Mouse (Mus musculus) gastrocnemius, postnatal 10 days (tissue): ENCODE measurements around the gene Secisbp2. TPM values are rescaled to one million over a fixed set of nuclear protein-coding genes. Genes with fewer than 3 reads are reported as not detected.
"Not testable (repeated sequence)": the region's sequence is repeated elsewhere in the genome, so short reads cannot be mapped to it uniquely, and the experiment has no call there.

ENCODE experiments used
- DNase-seq: peaks from one replicate; pipeline ENCODE4 v3.0.0; 2021; ENCODE audit warnings: mixed read lengths
- total RNA-seq, 2 experiments: library from RNA; stranded (reverse); gene quantifications; 2 replicates each; pipeline ENCODE4 v1.2.3; 2021

The Secisbp2 gene
- total RNA-seq, 2 experiments from 2014 or later: 9.8 to 14.0 TPM

DNA sequence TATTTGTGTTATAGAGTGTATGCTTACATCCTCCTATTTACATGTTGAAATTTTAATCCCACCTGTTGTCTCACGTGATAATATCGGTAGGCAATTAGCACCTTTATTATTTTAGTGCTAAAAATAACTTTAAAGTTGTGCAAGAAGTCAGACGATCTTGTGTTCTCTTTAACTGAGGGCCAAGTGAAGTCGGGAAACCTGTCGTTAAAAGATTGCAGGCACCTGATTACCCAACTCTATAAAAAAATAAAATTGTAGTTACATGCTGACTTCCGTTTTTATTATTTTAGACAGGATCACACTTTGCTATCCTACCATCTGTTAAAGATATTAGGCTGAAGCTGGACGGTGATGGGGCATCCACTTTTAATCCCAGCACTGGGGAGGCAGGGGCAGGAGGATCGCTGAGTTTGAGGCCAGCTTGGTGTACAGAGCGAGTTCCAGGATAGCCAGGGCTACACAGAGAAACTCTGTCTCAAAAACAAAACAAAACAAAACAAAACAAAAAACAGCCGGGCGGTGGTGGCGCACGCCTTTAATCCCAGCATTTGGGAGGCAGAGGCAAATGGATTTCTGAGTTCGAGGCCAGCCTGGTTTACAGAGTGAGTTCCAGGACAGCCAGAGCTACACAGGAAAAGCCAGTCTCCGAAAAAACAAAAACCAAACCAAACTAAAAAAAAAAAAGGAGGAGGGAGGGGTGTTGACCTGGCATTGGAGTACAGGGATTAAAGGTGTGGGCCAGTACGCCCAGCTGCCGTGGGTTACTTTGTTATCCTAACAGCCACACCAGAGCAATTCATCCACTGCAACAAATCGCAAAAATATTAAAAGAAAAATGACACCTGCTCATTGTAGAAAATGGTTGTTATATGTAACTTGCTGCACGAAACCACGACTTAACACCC is 7.3 kb upstream of the Secisbp2 start:
- no peak for DNase-seq

DNA sequence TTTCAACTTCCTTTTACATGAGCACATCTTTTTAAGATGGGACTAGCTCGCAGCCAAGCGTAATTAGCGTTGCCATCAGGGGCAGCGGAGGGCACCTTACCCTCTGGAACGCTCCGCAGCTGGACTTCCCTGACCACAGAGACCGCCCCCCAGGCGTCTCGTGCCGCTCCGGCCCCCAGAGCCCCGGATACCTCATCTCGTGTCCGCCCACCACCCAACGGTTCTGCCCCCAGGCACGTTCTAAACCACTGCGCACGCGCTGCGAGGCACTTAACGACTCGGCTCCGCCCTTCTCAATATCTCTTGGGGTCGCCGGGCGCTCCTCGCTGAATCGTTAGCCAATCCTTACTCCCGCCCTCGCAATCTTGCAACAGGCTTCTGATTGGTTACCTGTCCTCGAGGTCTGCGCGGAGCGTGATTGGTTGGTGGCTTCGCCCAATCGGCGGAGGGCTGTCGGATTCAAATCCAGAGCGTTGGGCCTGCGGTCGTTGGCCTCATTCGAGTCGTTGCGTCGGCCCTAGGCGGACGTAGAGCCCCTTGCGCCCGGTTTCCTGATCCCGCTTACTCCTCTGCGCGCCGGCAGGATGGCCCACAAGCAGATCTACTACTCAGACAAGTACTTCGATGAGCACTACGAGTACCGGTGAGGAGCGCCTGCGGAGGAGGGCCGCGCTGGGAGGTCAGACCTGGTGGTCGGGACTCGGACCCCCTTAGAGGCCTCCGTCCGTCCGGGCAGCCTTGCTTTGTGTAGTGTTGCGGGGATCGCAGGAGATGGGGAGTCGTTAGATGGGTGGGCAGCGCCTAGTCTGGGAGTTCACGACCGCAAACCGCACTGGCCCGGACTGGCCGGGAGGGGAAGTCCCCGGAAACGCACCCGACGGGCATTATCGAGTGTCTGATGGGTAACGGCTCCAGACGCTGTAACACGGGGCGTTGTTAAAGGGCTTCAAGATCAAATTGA is 6.4 kb upstream of the Secisbp2 start, which contains the start of gene Cks2:
Cks2 (plus strand) TSS at position 404 of the 961 bp plus-strand sequence.
- DNase-seq: peak; percentile 90

DNA sequence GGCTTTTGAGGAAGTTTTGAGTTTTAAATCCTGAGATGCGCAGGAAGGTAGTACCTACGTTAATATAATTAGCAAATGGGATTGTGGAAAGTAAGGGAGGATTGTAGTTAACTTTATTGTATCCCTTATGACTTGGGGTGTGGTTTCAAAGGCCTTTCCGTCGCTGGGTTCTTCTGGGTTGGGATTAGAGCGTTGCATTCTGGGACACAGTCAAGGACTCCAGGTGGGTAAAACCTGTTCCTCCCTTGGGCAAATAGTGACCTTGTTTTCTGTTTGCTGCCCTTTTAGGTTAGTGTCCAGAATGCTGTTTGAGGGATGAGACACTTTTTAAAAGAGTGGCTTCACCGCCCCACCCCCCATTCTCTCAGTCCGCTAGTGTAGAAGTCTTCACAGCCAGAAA is 5.6 kb upstream of the Secisbp2 start:
- no peak for DNase-seq

DNA sequence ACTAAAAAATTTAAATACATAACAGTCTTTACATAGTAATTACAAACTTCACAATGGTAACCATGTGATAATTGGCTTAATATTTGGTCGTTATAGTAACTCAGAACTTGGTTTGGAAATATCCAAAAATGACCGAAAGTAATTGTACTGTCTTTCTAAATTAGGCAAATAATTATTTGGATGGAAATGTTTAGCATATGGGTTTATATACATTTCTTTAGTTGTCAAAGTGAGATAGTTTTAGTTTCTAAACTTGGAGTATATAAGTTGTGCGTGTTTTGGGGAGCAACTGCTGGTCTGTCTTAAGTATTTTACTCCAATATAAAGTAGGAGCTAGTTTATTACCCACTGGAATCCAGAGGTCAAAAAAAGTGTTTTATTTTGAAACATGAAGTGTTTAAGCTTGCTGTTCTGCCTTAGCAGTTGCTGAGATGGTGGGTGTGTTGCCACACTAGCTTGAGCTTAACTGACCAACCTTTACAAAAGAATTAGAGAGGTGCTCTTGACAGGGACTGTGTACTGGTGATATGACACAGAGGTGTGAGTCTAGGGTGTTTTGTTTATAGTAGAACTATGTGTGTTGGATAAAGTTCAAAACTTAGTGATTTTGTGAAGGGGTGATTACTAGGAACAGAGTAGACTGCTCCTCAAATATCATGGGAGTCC is 5.0 kb upstream of the Secisbp2 start:
- no peak for DNase-seq

DNA sequence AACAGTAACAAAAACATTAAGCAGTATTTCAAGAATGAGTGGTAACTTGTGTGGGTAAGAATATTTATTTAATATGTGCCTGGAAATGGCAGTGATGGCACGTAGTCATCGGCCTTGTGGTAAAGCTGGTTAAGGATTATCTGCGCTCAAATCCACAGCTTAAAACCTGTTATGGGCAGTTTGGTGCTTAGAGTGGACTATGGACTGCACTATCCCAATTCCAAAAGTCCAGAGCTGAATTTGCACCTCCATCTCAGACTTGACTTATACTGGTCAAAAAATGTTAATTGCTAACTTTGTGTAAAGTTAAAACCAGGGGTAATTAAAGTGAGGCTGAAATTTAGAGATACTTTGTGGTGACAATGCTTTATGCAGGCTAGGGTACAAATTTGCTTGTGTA is 3.7 kb upstream of the Secisbp2 start:
- DNase-seq: no peak

DNA sequence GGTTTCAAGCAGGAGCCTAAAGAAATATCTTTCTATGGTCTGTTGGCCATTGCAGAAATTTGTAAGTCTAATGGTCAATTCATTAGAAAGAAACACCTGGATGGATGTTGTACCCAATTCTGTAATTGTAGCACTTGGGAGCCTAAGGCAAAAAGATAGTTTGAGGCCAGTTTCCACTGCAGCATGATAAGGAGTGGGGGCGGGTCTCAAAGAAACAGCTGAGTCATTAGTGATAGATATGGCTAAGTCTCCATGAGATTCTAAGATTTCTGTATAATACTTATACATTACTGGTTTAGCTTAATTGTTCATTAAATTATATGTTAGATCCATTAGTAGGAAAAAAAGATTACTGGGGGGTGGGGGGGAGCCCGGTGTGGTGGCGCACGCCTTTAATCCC is 3.3 kb upstream of the Secisbp2 start:
- DNase-seq: no peak

DNA sequence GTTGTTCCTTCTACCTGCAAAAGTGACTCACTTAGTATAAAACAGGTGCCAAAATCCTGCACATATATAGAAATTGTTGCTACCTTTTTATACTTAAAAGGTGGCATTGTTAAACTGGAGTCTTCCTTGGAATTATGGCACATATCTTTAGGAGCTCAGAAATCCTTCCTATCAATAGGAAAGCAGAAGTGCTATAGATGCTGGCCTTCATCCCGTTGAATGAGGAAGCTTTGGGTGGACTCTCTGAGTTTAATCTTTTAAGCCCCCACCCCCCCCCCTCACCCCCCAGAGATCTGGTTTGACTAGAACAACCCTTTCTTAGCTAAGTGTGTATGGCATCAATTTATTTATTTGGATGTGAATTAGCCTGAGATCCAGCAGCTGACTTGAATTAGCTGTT is 1.8 kb upstream of the Secisbp2 start:
- DNase-seq: no peak

DNA sequence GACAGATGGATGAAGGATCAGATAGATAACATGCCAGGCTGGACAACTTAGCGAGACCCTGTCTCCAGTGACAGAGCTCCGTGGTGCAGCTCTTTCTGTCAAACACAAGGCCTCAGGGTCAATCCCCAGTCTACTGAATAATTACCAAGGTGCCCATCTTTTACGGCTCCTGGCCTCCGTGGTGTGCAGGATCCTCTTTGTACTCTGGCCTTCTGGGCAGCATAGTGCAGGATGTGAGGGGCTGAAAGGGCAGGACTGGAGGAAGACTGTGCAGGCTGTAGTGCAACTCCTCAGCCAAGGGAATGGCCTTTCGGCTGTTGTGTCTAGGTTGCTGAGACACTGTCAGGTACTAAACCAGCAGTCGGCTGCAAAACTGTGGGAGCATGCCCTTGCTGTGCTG is 1.7 kb downstream of the Secisbp2 start:
- DNase-seq: no peak

DNA sequence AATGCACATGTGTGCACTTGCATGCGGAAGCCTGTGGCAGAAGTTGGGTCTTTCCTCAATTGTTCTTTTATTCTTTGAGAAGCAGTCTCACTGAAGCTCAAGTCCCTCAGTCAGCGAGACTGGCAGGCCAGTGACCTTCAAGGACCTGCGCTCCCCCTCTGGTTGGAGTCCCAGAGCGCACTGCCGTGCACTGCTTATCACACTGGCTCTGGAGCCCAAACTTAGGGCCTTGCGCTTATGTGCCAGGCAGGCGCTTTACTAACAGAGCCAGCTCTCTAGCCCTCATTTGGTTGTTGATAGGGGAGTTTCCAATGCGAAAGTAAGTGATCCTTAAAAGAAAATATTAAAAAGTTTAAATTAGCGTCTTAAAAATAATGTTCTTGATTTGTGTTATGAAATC is 2.5 kb downstream of the Secisbp2 start:
- no peak for DNase-seq

DNA sequence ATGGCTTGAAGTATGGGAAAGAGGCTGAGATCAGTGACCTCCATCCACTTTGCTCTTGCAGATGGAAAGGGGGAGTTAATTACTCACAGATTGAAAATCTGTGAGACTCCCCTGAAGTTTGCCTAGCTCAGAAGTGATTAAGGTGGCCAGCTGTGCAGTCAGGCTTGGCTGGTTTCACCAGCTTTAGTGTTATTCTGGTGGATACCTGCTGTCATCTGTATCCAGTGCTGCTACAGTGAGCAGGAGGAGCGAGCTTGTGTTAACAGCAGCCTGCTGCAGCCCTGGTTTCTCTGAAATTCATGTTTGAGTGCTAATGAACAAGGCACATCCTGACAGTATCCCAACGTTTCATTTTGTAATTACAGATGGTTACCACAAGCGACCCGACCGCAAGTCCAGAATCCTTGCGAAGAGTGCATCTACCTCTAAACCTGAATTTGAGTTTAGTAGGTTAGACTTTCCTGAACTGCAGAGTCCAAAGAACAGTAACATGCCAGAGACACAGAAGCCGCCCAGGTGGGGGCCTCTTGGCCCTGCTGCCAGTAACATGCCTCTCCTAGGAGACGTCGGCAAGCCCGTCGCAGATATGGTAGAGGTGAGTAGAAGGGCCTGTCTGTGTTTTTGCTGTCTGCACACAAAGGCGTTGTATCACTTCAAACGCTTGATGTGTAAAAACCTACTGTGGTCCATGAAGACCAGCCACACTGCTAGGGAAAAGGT is 5.2 kb downstream of the Secisbp2 start:
- DNase-seq: no peak

DNA sequence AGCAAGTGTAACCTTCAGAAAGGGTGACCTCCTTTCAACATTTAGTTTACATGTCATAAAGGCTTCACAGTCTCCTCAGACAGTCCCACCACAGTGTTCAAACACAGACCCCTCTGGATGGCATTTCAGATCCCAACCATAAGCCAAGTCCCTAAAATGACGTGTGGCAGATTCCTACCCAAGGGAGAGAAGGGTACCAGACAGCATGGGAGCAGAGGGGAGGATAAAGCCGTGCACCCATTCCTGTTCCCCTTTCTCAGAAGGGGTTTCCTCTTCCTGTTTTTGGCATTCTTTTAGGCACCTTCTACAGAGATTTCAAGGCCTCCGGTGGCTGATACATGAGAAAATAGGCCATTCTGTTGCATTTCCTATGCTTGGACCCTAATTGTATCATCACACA is 6.6 kb downstream of the Secisbp2 start:
- no peak for DNase-seq

DNA sequence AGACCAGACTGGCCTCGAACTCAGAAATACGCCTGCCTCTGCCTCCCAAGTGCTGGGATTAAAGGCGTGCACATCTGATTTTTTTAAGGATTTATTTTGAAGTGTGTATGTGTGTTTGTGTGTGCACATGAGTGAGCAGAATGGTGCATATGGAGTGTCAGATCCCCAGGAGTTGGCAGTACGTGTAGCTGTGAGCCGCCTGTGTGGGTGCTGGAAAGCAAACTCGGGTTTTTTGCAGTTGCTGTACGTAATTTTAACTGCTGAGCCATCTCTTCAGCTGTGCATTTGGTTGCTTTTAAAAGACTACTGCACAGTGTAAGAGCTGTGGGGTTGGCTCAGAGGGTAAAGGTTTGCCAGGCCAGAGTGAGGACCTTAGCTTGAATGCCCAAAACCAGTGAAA is 8.1 kb downstream of the Secisbp2 start:
- no peak for DNase-seq

DNA sequence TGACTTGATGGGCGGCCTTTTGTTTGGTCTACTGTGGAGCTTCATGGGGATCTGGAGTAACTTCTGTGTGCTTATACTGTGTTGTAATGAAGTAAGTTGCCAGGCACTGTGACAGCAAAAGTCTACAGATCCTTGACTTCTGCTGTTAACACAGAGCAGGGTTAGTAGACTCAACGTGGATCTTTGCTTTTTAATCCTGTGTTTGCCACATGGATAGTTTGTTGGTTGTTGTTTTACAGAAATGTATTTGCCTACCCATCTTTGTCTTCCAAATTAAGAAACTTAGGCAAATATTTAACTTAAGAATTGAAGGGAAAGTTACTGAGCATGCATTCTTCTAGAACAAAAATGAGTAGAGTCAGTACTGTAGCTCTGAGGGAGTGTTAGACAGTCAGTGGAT is 12.1 kb downstream of the Secisbp2 start:
- DNase-seq: no peak

DNA sequence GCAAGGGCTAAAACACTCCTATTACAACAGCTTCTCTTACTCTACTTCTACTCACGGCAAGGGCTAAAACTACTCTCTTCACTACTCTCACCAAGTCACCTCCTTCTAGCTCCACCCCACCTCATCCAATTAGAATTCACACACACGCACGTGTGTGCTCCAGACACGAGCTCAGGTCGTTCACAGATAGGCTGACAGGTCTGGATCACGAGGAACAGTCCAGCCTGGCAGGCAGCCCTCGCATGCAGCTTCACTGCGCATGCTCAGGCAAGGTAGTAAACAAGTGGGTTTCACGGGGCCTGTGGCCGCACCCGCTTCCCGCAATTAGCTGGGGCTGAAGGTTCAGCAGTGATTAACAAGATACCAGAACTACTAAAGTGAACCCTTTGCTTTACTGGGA is 16.7 kb downstream of the Secisbp2 start:
- DNase-seq: not testable (repeated sequence)

DNA sequence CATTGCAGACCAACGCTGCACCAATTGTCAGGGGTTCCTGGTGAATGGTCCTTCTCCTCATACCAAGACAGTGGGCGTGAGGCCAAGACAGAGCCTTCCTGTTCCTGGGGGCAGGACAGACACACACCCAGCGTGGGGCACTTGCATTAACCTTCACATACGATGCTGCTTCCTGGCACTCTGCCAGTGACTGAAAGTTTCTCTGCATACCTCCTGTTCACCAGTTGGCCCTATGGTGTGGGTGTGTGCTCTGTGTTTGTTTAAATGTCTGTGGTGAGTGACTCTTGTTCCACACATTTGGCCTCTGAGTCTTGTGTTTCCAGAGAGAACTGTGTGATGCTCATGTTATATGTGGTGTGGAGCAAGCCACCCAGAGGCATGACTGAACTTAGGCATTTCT is 25.1 kb downstream of the Secisbp2 start:
- no peak for DNase-seq

DNA sequence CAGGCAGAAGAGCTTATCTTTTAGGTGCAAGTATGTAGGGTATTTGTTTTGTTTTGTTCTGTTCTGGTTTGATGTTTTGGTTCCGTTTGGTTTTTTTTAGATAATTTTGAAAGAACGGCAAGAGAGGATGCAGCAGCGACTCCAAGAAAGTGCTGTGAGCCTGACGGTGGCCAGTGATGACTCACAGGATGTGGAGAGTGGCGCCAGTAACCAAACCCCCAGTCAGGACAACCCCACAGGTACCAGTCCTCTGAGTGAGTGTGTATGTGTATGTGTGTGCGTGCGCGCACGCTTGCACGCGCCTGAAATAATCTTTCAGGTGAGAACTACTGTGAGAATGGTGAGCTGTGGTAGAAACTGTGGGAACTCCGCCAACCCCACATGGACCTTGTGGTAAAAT is 25.5 kb downstream of the Secisbp2 start:
- no peak for DNase-seq

DNA sequence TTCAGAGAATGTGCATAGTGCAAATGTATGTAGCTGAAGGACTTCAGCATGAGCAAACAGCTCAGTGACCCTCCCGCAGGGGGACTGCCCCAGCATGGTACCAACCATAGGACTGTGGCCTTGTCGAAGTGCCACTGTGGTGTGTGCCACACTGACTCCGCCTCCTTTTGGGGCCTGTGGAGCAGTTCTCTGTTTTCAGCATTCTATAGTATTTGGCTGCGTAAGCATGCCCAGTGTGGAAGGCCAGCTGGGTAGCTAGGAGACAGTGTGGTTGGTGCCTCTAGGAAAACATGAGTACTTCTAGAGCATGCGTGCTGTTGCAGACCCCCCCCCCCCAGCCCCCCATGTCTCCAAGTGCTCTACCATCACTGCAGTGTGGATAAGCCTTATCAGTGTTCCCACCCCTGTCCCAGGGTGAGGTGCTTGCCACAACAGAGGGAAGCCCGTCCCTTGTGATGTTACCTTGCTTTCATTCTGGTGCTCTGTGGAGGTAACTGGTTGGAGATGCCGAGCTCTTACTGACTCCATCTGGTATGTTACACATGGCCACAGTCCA is 26.2 kb downstream of the Secisbp2 start:
- no peak for DNase-seq

DNA sequence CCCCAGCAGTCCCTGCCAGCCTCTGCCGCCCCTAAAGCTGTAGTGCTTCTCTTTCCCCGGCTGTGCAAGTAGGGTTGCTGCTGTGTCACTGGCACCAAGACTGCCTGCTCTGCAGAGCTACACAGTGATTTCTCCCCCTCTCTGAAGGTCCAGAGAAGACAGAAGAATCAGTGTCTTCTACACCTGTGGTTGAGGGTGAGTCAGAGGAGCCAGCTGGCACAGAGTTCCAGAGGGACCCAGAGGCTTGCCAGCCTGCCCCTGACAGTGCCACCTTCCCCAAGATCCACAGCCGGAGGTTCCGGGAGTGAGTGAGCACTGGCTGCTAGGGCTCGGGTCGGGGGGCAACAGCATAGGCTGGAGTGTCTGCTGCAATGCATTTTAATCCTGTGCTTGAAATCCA is 27.2 kb downstream of the Secisbp2 start:
- DNase-seq: no peak

DNA sequence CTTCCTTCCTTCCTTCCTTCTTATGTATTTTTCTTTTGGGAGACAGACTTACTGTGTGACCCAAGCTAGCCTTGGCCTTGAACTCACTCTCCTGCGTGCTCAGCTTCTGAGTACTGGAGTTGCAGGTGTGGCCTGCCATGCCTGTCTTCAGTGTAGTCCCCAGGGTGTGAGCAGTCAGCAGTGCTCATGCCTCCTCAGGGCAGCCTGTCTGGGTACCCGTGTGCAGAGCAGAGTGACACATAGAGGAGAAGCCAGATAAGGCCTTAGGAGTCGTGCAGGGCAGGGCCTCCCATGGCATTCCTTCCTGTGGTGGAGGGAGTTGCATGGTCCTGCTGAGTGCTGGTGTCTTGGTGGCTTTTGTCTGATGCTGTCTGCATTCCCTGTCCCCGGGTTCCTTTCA is 27.8 kb downstream of the Secisbp2 start:
- DNase-seq: no peak

DNA sequence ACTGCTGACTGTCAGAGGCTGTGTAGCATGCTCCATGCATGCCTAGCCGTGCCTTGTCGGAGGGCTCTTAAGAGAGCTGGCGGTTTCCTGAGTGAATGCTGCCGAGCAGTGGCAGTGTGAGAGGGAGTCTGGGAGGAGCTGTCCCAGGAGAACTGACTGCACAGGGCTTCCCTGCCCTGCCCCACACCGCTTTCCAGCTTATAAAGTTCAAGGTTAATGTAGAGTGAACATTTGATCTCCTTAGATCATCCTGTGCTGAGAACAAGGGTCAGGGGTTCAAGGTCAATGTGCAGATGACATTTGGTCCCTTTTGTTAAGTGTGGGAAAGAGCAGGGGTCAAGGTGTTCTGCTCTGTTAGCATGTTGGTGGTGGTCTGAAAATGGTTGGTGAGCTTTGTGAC is 29.6 kb downstream of the Secisbp2 start:
- DNase-seq: no peak

DNA sequence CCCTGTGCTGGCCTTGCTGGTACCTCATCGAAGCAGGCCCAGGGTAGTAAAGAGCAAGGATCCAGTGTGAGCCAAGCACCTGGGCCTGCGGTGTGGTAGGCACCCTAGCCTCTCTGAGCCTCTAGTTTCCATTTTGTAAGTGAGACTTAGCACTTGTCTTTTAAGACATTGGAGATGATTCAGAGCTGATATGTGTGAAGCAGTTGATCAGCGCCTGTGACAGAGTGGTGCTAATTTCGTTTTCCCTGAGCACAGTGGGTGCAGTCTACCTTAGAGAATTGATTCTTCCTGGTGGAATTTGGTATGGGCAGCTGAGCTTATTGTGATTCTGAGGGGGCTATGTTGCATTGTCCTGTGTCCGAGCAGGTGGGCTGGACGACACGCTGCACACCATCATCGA is 30.1 kb downstream of the Secisbp2 start:
- no peak for DNase-seq
